Mouse (Mus musculus): ENCODE data around the gene Gjd3.
A peak's percentile ranks its signal among the peaks of the same experiment; 100 is the strongest.

- TF ChIP-seq CTCF (IDR thresholded peaks at IDR 0.05; ENCODE audit: extremely low read depth, insufficient read depth, low read length), result no peak
- peak; percentile 24; the same call in 1 of the 2 replicates for TF ChIP-seq POLR2A (IDR thresholded peaks at IDR 0.05; ENCODE audit: extremely low read depth, insufficient read depth, low read length)
Observed at GRCm38 (mm10) chr11:98937410-98937913, 45.4 kb downstream of the Gjd3 start.

All from cortical plate, adult 2 months (tissue).